Mouse (Mus musculus) heart, embryonic 13.5 days (tissue): ENCODE results near the gene Nkiras1. TPM values are rescaled to one million over a fixed set of nuclear protein-coding genes. Genes with fewer than 3 reads are reported as not detected.

Experiments
- ATAC-seq: fragments of 200-750 bp; cut with Nextera tagmentation; 2 replicates; pipeline ENCODE4 v1.8.0; 2017; ENCODE audit warnings: moderate TSS enrichment; ENCODE audit not compliant: insufficient number of reproducible peaks, low FRiP score, low TSS enrichment; ENCODE audit errors: extremely low read depth
- H3K27ac ChIP-seq: fragments of 300-500 bp; sonication (generic); replicated peaks from 2 replicates; pipeline ENCODE4 v1.5.1; 2015; ENCODE audit warnings: moderate library complexity, mild to moderate bottlenecking, inconsistent platforms
- H3K27me3 ChIP-seq: fragments of 300-500 bp; sonication (generic); replicated peaks from 2 replicates; pipeline ENCODE4 v1.6.1; 2015; ENCODE audit warnings: mild to moderate bottlenecking, inconsistent platforms
- H3K36me3 ChIP-seq: fragments of 300-500 bp; sonication (generic); 2 replicates; pipeline ENCODE4 v1.6.1; 2015; ENCODE audit warnings: mild to moderate bottlenecking, inconsistent platforms
- H3K4me1 ChIP-seq: fragments of 300-500 bp; sonication (generic); 2 replicates; pipeline ENCODE4 v1.6.1; 2015; ENCODE audit warnings: inconsistent platforms
- H3K4me2 ChIP-seq: fragments of 300-500 bp; sonication (generic); 2 replicates; pipeline ENCODE4 v1.6.1; 2015; ENCODE audit warnings: inconsistent platforms, mild to moderate bottlenecking, moderate library complexity
- H3K4me3 ChIP-seq: fragments of 300-500 bp; sonication (generic); 2 replicates; pipeline ENCODE4 v1.5.1; 2015; ENCODE audit warnings: moderate library complexity, mild to moderate bottlenecking, inconsistent platforms
- H3K9ac ChIP-seq: fragments of 300-500 bp; sonication (generic); 2 replicates; pipeline ENCODE4 v1.6.1; 2015; ENCODE audit warnings: inconsistent platforms, mild to moderate bottlenecking, moderate library complexity
- H3K9me3 ChIP-seq: fragments of 300-500 bp; sonication (generic); 2 replicates; pipeline ENCODE4 v1.6.1; 2016; ENCODE audit warnings: inconsistent platforms
- WGBS: fragments of 180-500 bp; shearing (Covaris S2); methylation state at CpG from one replicate; pipeline ENCODE4 v1.1.7; 2015; ENCODE audit warnings: mixed read lengths; 5-methylcytosine and 5-hydroxymethylcytosine counted together
- polyA plus RNA-seq: library from polyadenylated mRNA; unstranded; fragments of >200 nt; fragmentation: Nextera tagmentation; extraction: Ambion mirVana; gene quantifications from 2 replicates; pipeline ENCODE4 v1.2.1, GENCODE M21; 2015

Nkiras1 gene
- polyA plus RNA-seq, 1 experiment from 2014 or later: 17.1 TPM

GRCm38 (mm10) chr14:18284581-18284980, 13.6 kb downstream of the Nkiras1 start:
- Histone ChIP-seq H3K4me3 (no peak overlapping the region), H3K36me3 (peaks cover 36% of the 10 kb centered on the region), H3K4me1 (peaks cover 14% of the 10 kb centered on the region), H3K27ac (no peak overlapping the region), H3K9me3 (no peaks in the 10 kb centered on the region), H3K27me3 (no peaks in the 10 kb centered on the region), H3K4me2 (no peak overlapping the region), H3K9ac (no peak overlapping the region)
- no peak for ATAC-seq
- WGBS: 86% methylated on average over 2 of the region's 2 CpGs

- H3K9ac ChIP-seq: no peak overlapping the region
- no peak overlapping the region for H3K4me3 ChIP-seq
- ATAC-seq: no peak
- H3K36me3 ChIP-seq: peaks cover 28% of the 10 kb centered on the region
- 85% methylated on average over 3 of the region's 3 CpGs for WGBS
- no peaks in the 10 kb centered on the region for H3K9me3 ChIP-seq
- H3K27me3 ChIP-seq: no peaks in the 10 kb centered on the region
- H3K4me1 ChIP-seq: peaks cover 14% of the 10 kb centered on the region
- H3K4me2 ChIP-seq: no peak overlapping the region
- no peak overlapping the region for H3K27ac ChIP-seq
These were observed 14.5 kb downstream of the Nkiras1 start for GRCm38 (mm10) chr14:18285476-18285875.

- no peak overlapping the region for H3K4me2 ChIP-seq
- H3K36me3 ChIP-seq: peaks cover 26% of the 10 kb centered on the region
- H3K4me3 ChIP-seq: no peak overlapping the region
- no peak for ATAC-seq
- no peaks in the 10 kb centered on the region for H3K27me3 ChIP-seq
- H3K9ac ChIP-seq: no peak overlapping the region
- 82% methylated on average over 2 of the region's 2 CpGs for WGBS
- H3K9me3 ChIP-seq: no peaks in the 10 kb centered on the region
- no peak overlapping the region for H3K27ac ChIP-seq
- peaks cover 14% of the 10 kb centered on the region for H3K4me1 ChIP-seq
These were observed 15.5 kb downstream of the Nkiras1 start for GRCm38 (mm10) chr14:18286441-18286840.

- Histone ChIP-seq H3K36me3 (peaks cover 17% of the 10 kb centered on the region), H3K9me3 (no peaks in the 10 kb centered on the region), H3K27me3 (no peaks in the 10 kb centered on the region), H3K27ac (peak overlapping the region; percentile 48; the same call in 1 of the 2 replicates), H3K4me3 (no peak overlapping the region), H3K4me1 (peaks cover 17% of the 10 kb centered on the region), H3K4me2 (no peak overlapping the region), H3K9ac (no peak overlapping the region)
- 54% methylated on average over 2 of the region's 2 CpGs for whole genome bisulfite sequencing
- no peak for ATAC-seq
These were observed 16.5 kb downstream of the Nkiras1 start for GRCm38 (mm10) chr14:18287391-18287790.

GRCm38 (mm10) chr14:18292111-18292510, 21.2 kb downstream of the Nkiras1 start:
- no peak overlapping the region for H3K27ac ChIP-seq
- H3K27me3 ChIP-seq: no peaks in the 10 kb centered on the region
- no peak overlapping the region for H3K4me3 ChIP-seq
- WGBS: 74% methylated on average over 3 of the region's 3 CpGs
- H3K9me3 ChIP-seq: no peaks in the 10 kb centered on the region
- peaks cover 13% of the 10 kb centered on the region for H3K4me1 ChIP-seq
- H3K4me2 ChIP-seq: no peak overlapping the region
- H3K9ac ChIP-seq: no peak overlapping the region
- ATAC-seq: no peak
- H3K36me3 ChIP-seq: peaks cover 3% of the 10 kb centered on the region; the same call in 1 of the 2 replicates

- no peak for ATAC-seq
- H3K4me2 ChIP-seq: no peak overlapping the region
- no peak overlapping the region for H3K4me3 ChIP-seq
- WGBS: 86% methylated on average over 3 of the region's 3 CpGs
- no peaks in the 10 kb centered on the region for H3K27me3 ChIP-seq
- H3K9me3 ChIP-seq: no peaks in the 10 kb centered on the region
- no peak overlapping the region for H3K9ac ChIP-seq
- H3K36me3 ChIP-seq: peaks cover 3% of the 10 kb centered on the region; the same call in 1 of the 2 replicates
- H3K27ac ChIP-seq: no peak overlapping the region
- H3K4me1 ChIP-seq: peaks cover 9% of the 10 kb centered on the region
These were observed 21.6 kb downstream of the Nkiras1 start for GRCm38 (mm10) chr14:18292578-18292977.

- 83% methylated on average over 2 of the region's 2 CpGs for WGBS
- no peaks in the 10 kb centered on the region for H3K9me3 ChIP-seq
- H3K27me3 ChIP-seq: no peaks in the 10 kb centered on the region; the same call in 1 of the 2 replicates
- no peak for ATAC-seq
- H3K4me2 ChIP-seq: no peak overlapping the region
- no peaks in the 10 kb centered on the region for H3K36me3 ChIP-seq
- H3K27ac ChIP-seq: no peak overlapping the region
- peaks cover 13% of the 10 kb centered on the region for H3K4me1 ChIP-seq
- no peak overlapping the region for H3K9ac ChIP-seq
- H3K4me3 ChIP-seq: no peak overlapping the region
These were observed 26.5 kb downstream of the Nkiras1 start for GRCm38 (mm10) chr14:18297441-18297840.

GRCm38 (mm10) chr14:18298874-18299273, 27.9 kb downstream of the Nkiras1 start:
- H3K4me2 ChIP-seq: no peak overlapping the region
- no peak overlapping the region for H3K27ac ChIP-seq
- H3K36me3 ChIP-seq: no peaks in the 10 kb centered on the region
- no peaks in the 10 kb centered on the region; the same call in 1 of the 2 replicates for H3K27me3 ChIP-seq
- no peak for ATAC-seq
- H3K4me3 ChIP-seq: no peak overlapping the region
- H3K4me1 ChIP-seq: peaks cover 27% of the 10 kb centered on the region
- 84% methylated on average over 2 of the region's 2 CpGs for WGBS
- H3K9me3 ChIP-seq: no peaks in the 10 kb centered on the region
- H3K9ac ChIP-seq: no peak overlapping the region

GRCm38 (mm10) chr14:18300676-18301075, 29.7 kb downstream of the Nkiras1 start:
- Histone ChIP-seq H3K4me2 (no peak overlapping the region), H3K27ac (no peak overlapping the region), H3K9me3 (no peaks in the 10 kb centered on the region), H3K4me1 (peaks cover 31% of the 10 kb centered on the region), H3K27me3 (no peaks in the 10 kb centered on the region; the same call in 1 of the 2 replicates), H3K9ac (no peak overlapping the region), H3K36me3 (peaks cover 9% of the 10 kb centered on the region; the same call in 1 of the 2 replicates), H3K4me3 (no peak overlapping the region)
- 90% methylated on average over 2 of the region's 2 CpGs for WGBS
- no peak for ATAC-seq

GRCm38 (mm10) chr14:18301591-18301990, 30.7 kb downstream of the Nkiras1 start:
- WGBS: 43% methylated on average over 3 of the region's 3 CpGs
- Histone ChIP-seq H3K27ac (0 out of 2 replicates have a peak overlapping the region, but pooled peaks have one; percentile 24), H3K9ac (no peak overlapping the region), H3K27me3 (no peaks in the 10 kb centered on the region; the same call in 1 of the 2 replicates), H3K4me3 (no peak overlapping the region), H3K36me3 (peaks cover 10% of the 10 kb centered on the region; the same call in 1 of the 2 replicates), H3K9me3 (no peaks in the 10 kb centered on the region), H3K4me1 (peaks cover 31% of the 10 kb centered on the region), H3K4me2 (no peak overlapping the region)
- ATAC-seq: no peak

- Histone ChIP-seq H3K4me3 (no peak overlapping the region), H3K36me3 (peaks cover 10% of the 10 kb centered on the region; the same call in 1 of the 2 replicates), H3K9ac (no peak overlapping the region), H3K27ac (no peak overlapping the region), H3K27me3 (no peaks in the 10 kb centered on the region; the same call in 1 of the 2 replicates), H3K9me3 (no peaks in the 10 kb centered on the region), H3K4me1 (peaks cover 31% of the 10 kb centered on the region), H3K4me2 (no peak overlapping the region)
- ATAC-seq: no peak
- WGBS: 60% methylated on average over 3 of the region's 3 CpGs
These were observed 31.8 kb downstream of the Nkiras1 start for GRCm38 (mm10) chr14:18302750-18303149.

- ATAC-seq: no peak; the same call in 1 of the 2 replicates
- Histone ChIP-seq H3K9ac (no peak overlapping the region), H3K27me3 (no peaks in the 10 kb centered on the region; the same call in 1 of the 2 replicates), H3K4me2 (0 out of 2 replicates have a peak overlapping the region, but pooled peaks have one; percentile 9), H3K4me1 (peaks cover 31% of the 10 kb centered on the region), H3K4me3 (no peak overlapping the region), H3K27ac (no peak overlapping the region; the same call in 1 of the 2 replicates), H3K36me3 (peaks cover 10% of the 10 kb centered on the region; the same call in 1 of the 2 replicates), H3K9me3 (no peaks in the 10 kb centered on the region)
- 33% methylated on average over 4 of the region's 4 CpGs for WGBS
These were observed 32.3 kb downstream of the Nkiras1 start for GRCm38 (mm10) chr14:18303262-18303661.
